Mouse (Mus musculus) erythroid progenitor cell, adult 5-6 weeks (primary cell): Measurements from ENCODE around the gene Bmp5. TPM values are rescaled to one million over a fixed set of nuclear protein-coding genes. Genes with fewer than 3 reads are reported as not detected.
"Not testable (repeated sequence)": the region's sequence is repeated elsewhere in the genome, so short reads cannot be mapped to it uniquely, and the experiment has no call there.

ENCODE experiments used
- ATAC-seq: replicated peaks from 2 replicates; pipeline ENCODE4 v1.8.0; 2016; ENCODE audit warnings: moderate number of reproducible peaks, mild to moderate bottlenecking, moderate TSS enrichment, inconsistent platforms; ENCODE audit not compliant: poor library complexity, low FRiP score, severe bottlenecking
- total RNA-seq, 2 experiments: library from RNA; stranded (forward) in 1 of 2; stranded (reverse) in 1 of 2; fragments of 150-400 nt in 1 of 2; fragments of 186-747, 209-891 nt in 1 of 2; gene quantifications; 2 replicates each; pipeline versions ENCODE4 v1.2.3 to v1.2.4; 2015 to 2017; ENCODE audit warnings: low replicate concordance in 2 of 2

Bmp5 gene
- total RNA-seq (2015; ENCODE audit: low replicate concordance) (not detected in 2 replicates), total RNA-seq (2017; ENCODE audit: low replicate concordance) (0.30 TPM in 1 of 2 replicates, not detected in the other)

- no peak for ATAC-seq
These were observed at the start of gene Bmp5 for GRCm38 (mm10) chr9:75775129-75775845. Bmp5 (plus strand) TSS chr9:75775364.

DNA sequence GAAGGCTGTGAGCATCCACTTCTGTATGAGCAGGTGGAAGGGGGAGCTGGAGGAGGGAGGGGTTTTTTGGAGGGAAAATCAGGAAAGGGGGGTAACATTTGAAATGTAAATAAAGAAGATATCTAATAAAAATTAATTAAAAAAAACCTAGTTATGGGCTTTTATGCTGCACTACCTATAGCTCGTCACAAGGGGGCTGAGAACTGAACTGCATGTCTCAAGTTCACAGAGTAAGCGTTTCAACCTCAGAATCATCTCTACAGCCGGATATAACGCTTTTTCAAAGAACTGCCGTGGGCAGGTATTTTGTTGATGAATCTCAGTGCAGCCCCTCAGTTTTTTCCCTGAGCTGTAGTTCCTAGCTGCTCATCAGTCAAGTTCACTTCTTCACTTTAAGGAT is 15.1 kb upstream of the Bmp5 start:
- no peak for ATAC-seq

GRCm38 (mm10) chr9:75761567-75761966 is 13.6 kb upstream of the Bmp5 start:
- ATAC-seq: no peak

DNA sequence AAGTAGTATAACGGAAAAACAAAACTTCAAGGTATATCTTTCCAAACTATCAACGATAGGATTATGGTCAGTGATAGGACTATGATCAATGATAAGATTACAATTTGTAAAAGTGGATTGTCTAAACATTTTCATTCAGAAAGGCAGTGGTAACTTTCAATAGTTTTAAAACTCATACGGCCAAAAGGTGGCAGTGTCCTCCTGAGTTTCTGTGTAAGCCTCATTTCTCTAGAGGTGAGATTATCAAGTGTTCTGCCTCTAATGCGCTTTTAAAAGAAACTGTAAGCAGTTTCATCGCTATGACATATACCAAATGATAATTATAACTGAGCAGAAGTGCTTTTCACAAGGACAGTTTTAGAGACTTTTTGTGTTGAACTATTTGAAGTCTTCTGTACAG is 12.7 kb upstream of the Bmp5 start:
- no peak for ATAC-seq

DNA sequence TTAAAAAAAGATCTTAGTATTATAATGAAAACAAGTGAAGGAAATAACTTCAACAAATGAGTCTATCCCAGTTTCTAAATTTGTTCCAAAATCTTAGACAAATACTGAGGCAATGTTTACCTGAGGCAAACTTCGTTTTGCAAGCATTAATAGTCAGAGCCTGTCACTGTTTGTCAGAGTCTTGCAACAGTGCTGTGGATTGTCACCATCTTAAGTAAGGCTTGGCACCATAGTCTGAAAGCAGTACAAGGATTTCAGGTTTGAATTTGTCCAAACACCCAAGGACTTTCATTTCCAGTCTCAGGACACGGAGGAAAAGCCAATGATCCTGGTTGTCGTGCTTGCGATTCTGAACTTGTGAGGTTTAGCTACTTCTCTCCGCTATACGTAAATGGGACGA is 10.4 kb upstream of the Bmp5 start:
- no peak for ATAC-seq

- no peak for ATAC-seq
These were observed 8.6 kb upstream of the Bmp5 start for GRCm38 (mm10) chr9:75766521-75766920.

GRCm38 (mm10) chr9:75769042-75769441 is 6.1 kb upstream of the Bmp5 start:
- no peak for ATAC-seq

DNA sequence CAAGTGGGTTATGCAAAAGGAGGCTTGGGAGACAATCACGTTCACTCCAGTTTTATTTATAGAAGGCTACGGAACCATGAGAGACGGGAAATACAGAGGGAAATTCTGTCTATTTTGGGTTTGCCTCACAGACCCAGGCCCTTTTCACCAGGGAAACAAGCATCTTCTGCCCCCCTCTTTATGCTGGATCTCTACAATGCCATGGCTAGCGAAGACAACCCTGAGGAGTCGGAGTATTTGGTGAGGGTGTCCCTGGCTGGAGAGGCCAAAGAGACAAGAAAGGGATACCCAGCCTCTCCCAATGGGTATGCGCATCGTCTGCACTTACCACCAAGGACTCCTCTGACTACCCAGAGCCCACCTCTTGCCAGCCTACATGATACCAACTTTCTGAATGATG is 989 bp downstream of the Bmp5 start:
- ATAC-seq: no peak

GRCm38 (mm10) chr9:75778762-75779346 is 3.7 kb downstream of the Bmp5 start:
- ATAC-seq: no peak

- ATAC-seq: no peak
These were observed 5.6 kb downstream of the Bmp5 start for GRCm38 (mm10) chr9:75780558-75781276.

- no peak for ATAC-seq
These were observed 6.4 kb downstream of the Bmp5 start for GRCm38 (mm10) chr9:75781600-75781999.

DNA sequence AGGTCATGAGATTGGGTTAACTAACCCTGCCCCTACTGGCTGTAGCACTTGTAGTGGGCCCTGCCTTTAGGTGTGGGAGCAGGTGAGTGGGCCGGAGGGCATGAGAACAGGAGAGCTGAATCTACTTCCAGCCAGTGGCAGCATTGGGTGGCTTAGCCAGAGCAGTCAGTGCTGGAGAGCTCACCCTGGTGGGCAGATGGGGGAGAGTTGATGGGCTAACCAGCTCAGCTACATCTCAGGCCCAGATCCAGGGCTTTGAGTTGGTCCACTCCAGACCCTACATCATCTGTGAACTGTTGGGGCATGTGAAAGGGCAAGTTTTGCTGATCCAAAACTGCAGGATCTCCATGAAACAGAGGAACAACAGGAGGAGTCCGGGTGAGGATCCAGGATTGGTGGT is 8.4 kb downstream of the Bmp5 start:
- ATAC-seq: no peak

DNA sequence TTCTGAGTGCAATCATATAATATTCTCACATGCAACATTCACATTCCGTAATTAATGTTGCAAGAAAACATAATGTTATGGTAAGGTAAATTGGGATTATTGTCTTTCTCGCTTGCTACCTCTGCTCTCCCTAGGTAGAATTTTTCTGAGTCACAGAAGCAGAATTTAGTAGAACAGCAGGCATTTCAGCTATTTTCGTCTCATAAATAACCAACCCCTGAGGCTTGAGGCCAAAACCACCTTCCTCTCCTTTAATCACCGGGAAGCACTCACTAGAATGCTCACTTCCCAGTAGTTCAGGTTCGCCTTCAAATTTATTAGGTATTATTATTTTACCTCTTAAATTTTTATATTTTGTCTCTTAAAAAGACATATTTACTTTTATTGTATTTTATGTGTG is 10.8 kb downstream of the Bmp5 start:
- ATAC-seq: no peak

GRCm38 (mm10) chr9:75787121-75787520 is 12.0 kb downstream of the Bmp5 start:
- ATAC-seq: no peak

GRCm38 (mm10) chr9:75789879-75790428 is 14.8 kb downstream of the Bmp5 start:
- no peak for ATAC-seq

DNA sequence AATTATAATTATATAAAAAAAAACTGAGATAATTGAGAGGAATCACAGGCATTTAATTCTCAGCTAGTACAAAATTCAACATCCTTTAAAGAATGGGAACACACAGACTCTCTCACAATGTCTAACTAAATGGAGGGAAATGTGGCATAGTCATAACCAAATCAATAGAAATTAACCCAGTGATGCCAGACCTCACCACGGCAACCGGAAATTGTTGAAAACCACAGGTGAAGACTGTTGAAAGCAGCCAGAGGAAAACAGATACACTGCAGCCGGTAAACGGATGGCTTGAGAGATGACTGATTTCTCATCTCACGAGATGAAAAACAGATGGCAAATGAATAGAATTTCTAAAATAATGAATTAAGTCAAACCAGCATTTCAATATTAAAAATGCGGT is 29.8 kb downstream of the Bmp5 start:
- no peak for ATAC-seq

GRCm38 (mm10) chr9:75808179-75808578 is 33.0 kb downstream of the Bmp5 start:
- ATAC-seq: not testable (repeated sequence)

- ATAC-seq: no peak
These were observed 33.5 kb downstream of the Bmp5 start for GRCm38 (mm10) chr9:75808659-75809058.

DNA sequence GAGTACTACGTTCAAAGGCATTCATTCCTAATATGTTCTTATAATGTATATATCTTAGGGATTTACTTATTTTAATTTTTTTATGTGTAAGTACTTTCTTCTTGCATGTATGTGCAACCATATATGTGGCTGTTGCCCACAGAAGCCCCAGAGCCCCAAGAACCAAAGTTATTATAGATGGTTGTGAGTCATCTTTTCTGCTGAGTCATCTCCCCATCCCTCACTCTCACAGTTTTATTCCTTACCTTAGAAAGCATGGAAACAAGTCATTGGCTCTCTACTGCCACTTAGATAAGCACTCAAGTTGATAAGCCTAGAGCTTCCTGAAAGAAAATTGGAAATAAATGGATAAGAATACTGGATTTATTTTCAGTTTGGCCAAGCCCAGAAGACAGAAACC is 40.0 kb downstream of the Bmp5 start:
- ATAC-seq: no peak

GRCm38 (mm10) chr9:75818400-75818799 is 43.2 kb downstream of the Bmp5 start:
- no peak for ATAC-seq

- no peak for ATAC-seq
These were observed 57.3 kb downstream of the Bmp5 start for GRCm38 (mm10) chr9:75832468-75832867.
